Mouse (Mus musculus) embryonic facial prominence, embryonic 11.5 days (tissue): ENCODE results near the gene 2210016F16Rik. TPM values are rescaled to one million over a fixed set of nuclear protein-coding genes. Genes with fewer than 3 reads are reported as not detected.
"Not testable (repeated sequence)": the region's sequence is repeated elsewhere in the genome, so short reads cannot be mapped to it uniquely, and the experiment has no call there.

ENCODE experiments used
- ATAC-seq: fragments of 200-750 bp; cut with Nextera tagmentation; replicated peaks from 2 replicates; pipeline ENCODE4 v1.8.0; 2017; ENCODE audit warnings: low read depth; ENCODE audit not compliant: insufficient number of reproducible peaks, low FRiP score, low TSS enrichment
- DNase-seq: peaks from one replicate; pipeline ENCODE4 v3.0.0-alpha.2; 2015; ENCODE audit warnings: low spot score
- H3K27ac ChIP-seq: fragments of 300-500 bp; sonication (generic); replicated peaks from 2 replicates; pipeline ENCODE4 v1.5.1; 2014; ENCODE audit warnings: mild to moderate bottlenecking, low read depth, low read length, control low read depth
- H3K27me3 ChIP-seq: fragments of 300-500 bp; sonication (generic); 2 replicates; pipeline ENCODE4 v1.6.1; 2014; ENCODE audit warnings: mild to moderate bottlenecking, low read length, moderate library complexity, mixed read lengths; ENCODE audit not compliant: control insufficient read depth, insufficient read depth
- H3K36me3 ChIP-seq: fragments of 300-500 bp; sonication (generic); replicated peaks from 2 replicates; pipeline ENCODE4 v1.6.1; 2014; ENCODE audit warnings: low read depth, mild to moderate bottlenecking, low read length, moderate library complexity, mixed read lengths; ENCODE audit not compliant: control insufficient read depth, insufficient read depth
- H3K4me1 ChIP-seq: fragments of 300-500 bp; sonication (generic); 2 replicates; pipeline ENCODE4 v1.6.1; 2014; ENCODE audit warnings: low read length, mixed read lengths; ENCODE audit not compliant: control insufficient read depth, insufficient read depth
- H3K4me2 ChIP-seq: fragments of 300-500 bp; sonication (generic); 2 replicates; pipeline ENCODE4 v1.6.1; 2014; ENCODE audit warnings: low read depth, mild to moderate bottlenecking, control low read depth, low read length, moderate library complexity
- H3K4me3 ChIP-seq: fragments of 300-500 bp; sonication (generic); 2 replicates; pipeline ENCODE4 v1.5.1; 2014; ENCODE audit warnings: low read depth, low read length, control low read depth
- H3K9ac ChIP-seq: fragments of 300-500 bp; sonication (generic); replicated peaks from 2 replicates; pipeline ENCODE4 v1.6.1; 2014; ENCODE audit warnings: mild to moderate bottlenecking, control low read depth, low read length
- H3K9me3 ChIP-seq: fragments of 300-500 bp; sonication (generic); replicated peaks from 2 replicates; pipeline ENCODE4 v1.6.1; 2016; ENCODE audit warnings: mild to moderate bottlenecking, low read length, inconsistent platforms, mixed read lengths; ENCODE audit not compliant: control insufficient read depth
- WGBS: fragments of 180-500 bp; shearing (Covaris S2); extraction: QIAGEN DNeasy Blood & Tissue Kit; methylation state at CpG from one replicate; pipeline ENCODE4 v1.1.7; 2014; 5-methylcytosine and 5-hydroxymethylcytosine counted together
- polyA plus RNA-seq: library from polyadenylated mRNA; unstranded; fragments of >200 nt; fragmentation: Nextera tagmentation; extraction: Ambion mirVana; gene quantifications from 2 replicates; pipeline ENCODE4 v1.2.1, GENCODE M21; 2014

2210016F16Rik gene
- polyA plus RNA-seq, 1 experiment from 2014 or later: 24.5 TPM

DNA sequence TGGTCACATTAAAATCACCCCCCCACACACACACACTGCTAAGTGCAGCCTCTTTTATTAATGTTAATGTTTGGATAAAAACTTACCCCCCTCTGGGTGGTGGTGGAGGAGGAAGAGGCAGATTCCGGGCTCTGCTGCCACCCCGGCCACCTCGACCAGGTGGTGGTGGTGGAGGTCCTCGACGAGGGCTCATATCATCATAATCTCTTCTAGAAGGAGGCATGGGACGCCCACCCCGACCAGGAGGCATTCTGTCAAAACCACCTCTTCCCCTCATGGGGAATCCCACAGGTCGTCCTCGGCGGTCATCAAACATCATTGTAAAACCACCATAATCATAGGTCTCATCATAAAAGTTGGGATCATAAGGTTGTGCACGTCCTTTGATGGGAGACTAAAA lies 9.4 kb upstream of the 2210016F16Rik start:
- peaks cover 18% of the 10 kb centered on the region for H3K36me3 ChIP-seq
- H3K4me1 ChIP-seq, H3K4me3 ChIP-seq, H3K9me3 ChIP-seq, H3K4me2 ChIP-seq, H3K9ac ChIP-seq, H3K27ac ChIP-seq, H3K27me3 ChIP-seq, DNase-seq, ATAC-seq: not testable (repeated sequence)
- 87% methylated on average over 11 of the region's 11 CpGs for WGBS

DNA sequence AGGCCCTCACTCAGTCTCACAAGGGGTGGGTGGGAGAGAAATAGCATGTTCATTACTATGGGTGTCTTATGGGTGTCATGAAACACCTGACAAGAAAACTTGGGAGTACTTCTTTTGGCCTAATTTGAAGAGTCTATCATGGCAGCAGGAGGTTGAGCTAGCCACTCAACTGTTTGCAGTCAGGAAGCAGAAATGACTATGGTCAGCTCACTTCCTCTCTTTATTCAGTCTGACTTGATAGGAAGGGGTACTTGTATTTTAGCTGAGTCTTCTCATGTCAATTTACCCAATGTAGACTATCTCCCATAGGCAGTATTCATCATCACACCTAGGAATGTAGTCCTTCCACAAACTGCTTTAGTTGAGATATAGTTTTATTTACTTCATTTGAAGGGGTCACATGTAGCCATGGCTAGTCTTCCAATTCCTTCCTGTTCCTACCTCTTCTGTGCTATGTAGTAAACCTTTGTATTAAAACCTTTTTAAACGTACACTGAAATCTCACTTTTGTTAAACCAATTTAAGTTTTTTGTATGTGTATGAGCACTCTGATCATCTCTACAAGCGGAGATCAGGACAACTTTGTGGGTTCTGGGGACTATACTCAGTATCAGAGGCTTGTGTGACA lies 4.4 kb upstream of the 2210016F16Rik start:
- no peaks in the 10 kb centered on the region for H3K27me3 ChIP-seq
- ATAC-seq: no peak
- no peak overlapping the region for H3K9ac ChIP-seq
- peak; percentile 22 for DNase-seq
- no peak overlapping the region for H3K4me2 ChIP-seq
- H3K4me1 ChIP-seq: no peaks in the 10 kb centered on the region
- no peak overlapping the region for H3K27ac ChIP-seq
- H3K9me3 ChIP-seq: no peaks in the 10 kb centered on the region
- 78% methylated on average over 2 of the region's 2 CpGs for WGBS
- peaks cover 2% of the 10 kb centered on the region for H3K36me3 ChIP-seq
- no peak overlapping the region for H3K4me3 ChIP-seq

DNA sequence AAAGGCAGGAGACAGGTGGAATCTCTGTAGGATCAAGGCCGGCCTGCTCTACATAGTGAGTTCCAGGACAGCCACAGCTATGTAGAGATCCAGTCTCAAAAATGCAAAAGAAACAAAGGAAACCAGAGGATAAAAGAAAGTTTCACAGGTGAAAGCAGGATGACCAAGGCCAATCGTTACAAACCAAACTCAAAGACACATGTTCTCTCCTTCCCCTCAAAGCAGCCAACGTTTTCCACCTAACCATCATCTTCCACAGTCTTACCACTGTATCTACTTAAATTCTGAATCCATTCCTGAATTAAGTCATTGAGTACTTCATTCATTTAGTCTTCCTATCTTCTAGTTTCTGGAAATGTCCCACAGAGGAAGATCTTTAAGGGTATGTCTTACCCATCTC lies 3.4 kb upstream of the 2210016F16Rik start:
- H3K4me3 ChIP-seq: no peak overlapping the region
- no peaks in the 10 kb centered on the region for H3K27me3 ChIP-seq
- no peak overlapping the region for H3K27ac ChIP-seq
- 48% methylated on average over 3 of the region's 3 CpGs for WGBS
- H3K36me3 ChIP-seq: no peaks in the 10 kb centered on the region
- no peak for DNase-seq
- no peaks in the 10 kb centered on the region for H3K9me3 ChIP-seq
- no peak overlapping the region for H3K4me2 ChIP-seq
- no peak overlapping the region for H3K9ac ChIP-seq
- ATAC-seq: no peak
- no peaks in the 10 kb centered on the region for H3K4me1 ChIP-seq

DNA sequence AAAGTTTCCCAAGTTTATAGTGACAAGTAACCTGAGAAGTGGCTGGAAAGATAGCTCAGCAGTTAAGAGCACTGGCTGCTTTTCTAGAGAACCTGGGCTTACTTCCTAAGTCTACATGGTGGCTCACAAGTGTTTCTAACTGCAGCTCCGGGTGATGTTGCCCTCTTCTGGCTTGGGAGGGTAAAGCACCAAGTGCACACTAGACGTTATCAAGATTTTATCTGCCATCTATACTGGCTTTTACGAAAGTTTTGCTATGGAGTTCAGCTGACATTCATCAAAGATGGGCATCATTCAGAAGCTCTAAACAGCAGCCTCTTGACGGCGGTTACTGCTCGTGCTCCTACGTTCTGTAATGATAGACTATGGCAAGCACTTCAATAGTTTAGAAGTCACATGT lies 2.9 kb upstream of the 2210016F16Rik start:
- no peak overlapping the region for H3K9ac ChIP-seq
- no peaks in the 10 kb centered on the region for H3K36me3 ChIP-seq
- DNase-seq (peak; percentile 82), ATAC-seq (no peak)
- 13% methylated on average over 7 of the region's 7 CpGs for WGBS
- H3K4me2 ChIP-seq: no peak overlapping the region
- no peaks in the 10 kb centered on the region for H3K4me1 ChIP-seq
- no peak overlapping the region for H3K27ac ChIP-seq
- H3K4me3 ChIP-seq: no peak overlapping the region
- no peaks in the 10 kb centered on the region for H3K27me3 ChIP-seq
- no peaks in the 10 kb centered on the region for H3K9me3 ChIP-seq

DNA sequence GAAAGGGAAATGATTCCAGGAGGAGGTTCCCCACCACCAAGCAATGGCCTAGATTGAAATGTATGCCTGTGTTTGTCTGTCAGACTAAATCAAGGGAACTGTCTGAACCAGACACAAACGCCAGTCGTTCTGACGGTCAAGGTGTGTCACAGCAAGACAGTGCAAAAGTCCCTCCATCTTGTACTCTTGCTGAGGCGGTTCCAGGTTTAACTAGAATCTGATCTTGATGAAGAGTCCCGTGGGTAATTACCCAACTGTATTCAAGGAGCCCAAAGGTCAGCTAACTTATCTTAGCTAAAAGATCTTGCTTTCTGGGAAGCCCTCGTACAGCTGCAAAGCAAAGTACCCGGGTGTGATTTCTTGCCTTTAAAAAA lies 509 bp upstream of the 2210016F16Rik start:
- Histone ChIP-seq H3K27me3 (no peaks in the 10 kb centered on the region), H3K9ac (peak overlapping the region; percentile 61), H3K27ac (no peak overlapping the region), H3K9me3 (0 out of 2 replicates have a peak, but pooled peaks cover 3% of the 10 kb centered on the region), H3K4me1 (no peaks in the 10 kb centered on the region), H3K4me2 (peak overlapping the region; percentile 74), H3K4me3 (peak overlapping the region; percentile 54), H3K36me3 (peaks cover 15% of the 10 kb centered on the region)
- WGBS: 81% methylated on average over 7 of the region's 7 CpGs
- ATAC-seq (no peak), DNase-seq (no peak)

DNA sequence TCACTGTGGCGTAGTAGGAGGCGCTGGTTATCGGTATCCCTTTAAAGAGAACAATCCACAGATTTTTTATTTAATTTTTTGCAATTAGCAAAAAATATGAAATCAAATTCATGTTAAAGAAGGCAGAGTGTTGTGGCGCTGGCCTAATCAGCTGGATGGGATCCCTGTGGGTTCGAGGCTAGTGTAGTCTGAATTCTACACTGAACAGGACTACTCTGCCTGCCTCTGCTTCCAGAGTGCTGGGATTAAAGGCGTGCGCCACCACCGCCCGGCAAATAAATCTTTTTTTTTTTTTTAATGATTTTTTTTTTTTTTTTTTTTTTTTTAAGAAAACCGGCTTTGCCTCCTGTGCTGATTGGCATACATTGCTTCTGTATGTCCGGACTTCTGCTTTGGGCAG lies 654 bp downstream of the 2210016F16Rik start:
- Histone ChIP-seq H3K4me3 (peak overlapping the region; percentile 54), H3K27ac (no peak overlapping the region), H3K9me3 (0 out of 2 replicates have a peak, but pooled peaks cover 3% of the 10 kb centered on the region), H3K4me2 (peak overlapping the region; percentile 74), H3K4me1 (no peaks in the 10 kb centered on the region), H3K27me3 (no peaks in the 10 kb centered on the region), H3K36me3 (peaks cover 18% of the 10 kb centered on the region), H3K9ac (peak overlapping the region; percentile 61)
- DNase-seq (no peak), ATAC-seq (peak; percentile 27; the same call in 1 of the 2 replicates)
- 50% methylated on average over 11 of the region's 11 CpGs for WGBS

DNA sequence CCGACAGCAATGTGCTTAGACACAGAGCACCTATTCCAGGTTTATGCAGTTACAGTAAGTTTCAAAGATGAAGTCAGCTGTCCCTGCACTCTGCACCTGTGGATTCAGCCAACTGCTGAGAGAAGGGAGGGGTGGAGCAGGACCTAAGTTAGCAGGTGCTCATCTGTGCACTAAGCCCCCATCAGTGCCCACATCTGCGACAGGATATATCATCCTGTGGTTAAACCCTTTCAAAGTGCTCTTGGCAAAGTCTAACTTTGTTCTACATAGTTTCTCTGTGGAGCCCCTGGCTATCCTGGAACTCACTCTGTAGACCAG lies 11.9 kb downstream of the 2210016F16Rik start:
- H3K9me3 ChIP-seq: no peaks in the 10 kb centered on the region
- 92% methylated on average over 2 of the region's 2 CpGs for WGBS
- ATAC-seq: no peak
- no peak overlapping the region for H3K4me3 ChIP-seq
- no peaks in the 10 kb centered on the region for H3K36me3 ChIP-seq
- no peak overlapping the region for H3K4me2 ChIP-seq
- no peak overlapping the region for H3K9ac ChIP-seq
- DNase-seq: no peak
- no peaks in the 10 kb centered on the region for H3K4me1 ChIP-seq
- no peak overlapping the region for H3K27ac ChIP-seq
- H3K27me3 ChIP-seq: no peaks in the 10 kb centered on the region

DNA sequence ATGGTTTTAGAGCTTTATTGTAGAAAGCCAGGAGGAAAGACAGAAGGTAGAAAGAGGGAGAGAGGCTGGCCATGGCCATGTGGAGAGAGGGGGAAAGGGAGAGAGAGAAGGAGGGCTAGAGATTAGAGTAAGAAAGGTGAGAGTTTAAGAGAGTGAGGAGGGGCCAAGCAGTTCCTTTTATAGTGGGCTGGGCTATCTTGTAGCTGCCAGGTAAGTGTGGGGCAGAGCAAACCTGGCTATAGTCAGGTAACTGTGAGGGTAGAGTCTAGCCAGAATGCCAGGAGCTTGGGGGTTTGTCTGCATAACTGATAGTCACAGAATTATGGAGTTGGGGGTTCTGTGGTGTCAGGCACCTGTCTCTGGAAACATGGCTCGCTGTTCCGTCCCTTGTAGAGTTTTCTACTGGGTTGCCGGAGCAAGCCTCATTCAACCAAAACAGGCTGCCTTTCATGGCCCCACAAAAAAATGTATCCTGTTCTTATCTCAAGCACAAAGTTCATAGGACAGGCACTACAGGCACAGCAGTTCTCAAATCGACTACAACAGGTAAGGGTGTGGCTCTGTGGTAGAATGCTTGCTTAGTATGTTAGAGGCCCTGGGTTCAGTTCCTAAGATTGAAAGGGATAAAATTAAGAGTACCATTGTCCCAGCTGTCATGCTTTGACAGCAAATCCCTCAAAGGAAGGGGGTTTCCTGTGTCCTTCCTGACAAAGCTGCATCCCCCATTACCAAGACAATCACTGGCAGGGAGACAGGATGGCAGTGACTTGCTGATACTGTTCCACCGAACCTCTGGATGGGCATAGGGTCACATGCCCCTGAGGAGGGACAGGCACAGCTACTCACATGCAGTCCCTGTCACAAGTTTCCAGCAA lies 12.5 kb downstream of the 2210016F16Rik start:
- WGBS: 82% methylated on average over 5 of the region's 5 CpGs
- DNase-seq: no peak
- H3K27ac ChIP-seq: no peak overlapping the region

More for the DNA sequence above, 12.5 kb downstream of the 2210016F16Rik start:
- Histone ChIP-seq H3K9ac (no peak overlapping the region), H3K4me3 (no peak overlapping the region), H3K4me1 (no peaks in the 10 kb centered on the region), H3K27me3 (no peaks in the 10 kb centered on the region), H3K36me3 (no peaks in the 10 kb centered on the region), H3K4me2 (no peak overlapping the region), H3K9me3 (no peaks in the 10 kb centered on the region)
- ATAC-seq: no peak
